Mouse (Mus musculus) stomach, postnatal 0 days (tissue): ENCODE results near the gene Pfkfb3. TPM values are rescaled to one million over a fixed set of nuclear protein-coding genes. Genes with fewer than 3 reads are reported as not detected.

Experiments
- ATAC-seq: fragments of 200-750 bp; cut with Nextera tagmentation; 2 replicates; pipeline ENCODE4 v1.8.0; 2017; ENCODE audit not compliant: low FRiP score, low TSS enrichment
- DNase-seq: peaks from one replicate; pipeline ENCODE4 v3.0.0-alpha.2; 2016; ENCODE audit warnings: low spot score
- H3K27ac ChIP-seq: fragments of 300-500 bp; sonication (generic); replicated peaks from 2 replicates; pipeline ENCODE4 v1.5.1; 2014; ENCODE audit warnings: mild to moderate bottlenecking, control low read depth
- H3K27me3 ChIP-seq: fragments of 300-500 bp; sonication (generic); 2 replicates; pipeline ENCODE4 v1.6.1; 2014; ENCODE audit warnings: low read length; ENCODE audit not compliant: control insufficient read depth, insufficient read depth
- H3K36me3 ChIP-seq: fragments of 300-500 bp; sonication (generic); 2 replicates; pipeline ENCODE4 v1.6.1; 2014; ENCODE audit warnings: low read length, mixed read lengths; ENCODE audit not compliant: control insufficient read depth, insufficient read depth
- H3K4me1 ChIP-seq: fragments of 300-500 bp; sonication (generic); replicated peaks from 2 replicates; pipeline ENCODE4 v1.6.1; 2014; ENCODE audit warnings: antibody characterized with exemption; ENCODE audit not compliant: control insufficient read depth, insufficient read depth
- H3K4me2 ChIP-seq: fragments of 300-500 bp; sonication (generic); replicated peaks from 2 replicates; pipeline ENCODE4 v1.6.1; 2014; ENCODE audit warnings: low read depth, mild to moderate bottlenecking, control low read depth, moderate library complexity
- H3K4me3 ChIP-seq: fragments of 300-500 bp; sonication (generic); 2 replicates; pipeline ENCODE4 v1.5.1; 2014; ENCODE audit warnings: low read depth, low read length, control low read depth
- H3K9ac ChIP-seq: fragments of 300-500 bp; sonication (generic); 2 replicates; pipeline ENCODE4 v1.6.1; 2014; ENCODE audit warnings: mild to moderate bottlenecking, low read length, control low read depth, mixed read lengths
- H3K9me3 ChIP-seq: fragments of 300-500 bp; sonication (generic); 2 replicates; pipeline ENCODE4 v1.6.1; 2016; ENCODE audit warnings: low read length; ENCODE audit not compliant: control insufficient read depth
- CTCF ChIP-seq: IDR thresholded peaks from 2 replicates; pipeline ENCODE4 v1.5.1; 2016; ENCODE audit warnings: antibody characterized with exemption, low read depth, mild to moderate bottlenecking, moderate library complexity
- EP300 ChIP-seq: optimal IDR thresholded peaks from 2 replicates; pipeline ENCODE3; 2016; ENCODE audit warnings: antibody characterized with exemption
- WGBS: fragments of 180-500 bp; shearing (Covaris S2); extraction: QIAGEN DNeasy Blood & Tissue Kit; methylation state at CpG from one replicate; pipeline ENCODE4 v1.1.7; 2014; 5-methylcytosine and 5-hydroxymethylcytosine counted together
- polyA plus RNA-seq: library from polyadenylated mRNA; unstranded; fragments of >200 nt; fragmentation: Nextera tagmentation; extraction: Ambion mirVana; gene quantifications from 2 replicates; pipeline ENCODE4 v1.2.1, GENCODE M21; 2015

Pfkfb3 gene
- polyA plus RNA-seq, 1 experiment from 2014 or later, result 5.5 TPM

GRCm38 (mm10) chr2:11438231-11438954, 115.5 kb downstream of the Pfkfb3 start:
- Histone ChIP-seq H3K9ac (no peak overlapping the region), H3K4me1 (no peaks in the 10 kb centered on the region), H3K4me2 (no peak overlapping the region), H3K27me3 (no peaks in the 10 kb centered on the region), H3K9me3 (no peaks in the 10 kb centered on the region), H3K27ac (no peak overlapping the region), H3K36me3 (no peaks in the 10 kb centered on the region), H3K4me3 (no peak overlapping the region)
- no peak for DNase-seq
- no peak for ATAC-seq
- no peak for TF ChIP-seq EP300
- TF ChIP-seq CTCF, result no peak
- 77% methylated on average over 12 of the region's 12 CpGs for WGBS

- Histone ChIP-seq H3K9ac (no peak overlapping the region), H3K4me2 (no peak overlapping the region), H3K4me1 (no peaks in the 10 kb centered on the region), H3K36me3 (no peaks in the 10 kb centered on the region), H3K9me3 (no peaks in the 10 kb centered on the region), H3K27ac (no peak overlapping the region), H3K27me3 (no peaks in the 10 kb centered on the region), H3K4me3 (no peak overlapping the region)
- ATAC-seq, result no peak
- TF ChIP-seq CTCF (no peak), EP300 (no peak)
- no peak for DNase-seq
- 94% methylated on average over 11 of the region's 11 CpGs for WGBS
These were observed 117.5 kb downstream of the Pfkfb3 start for GRCm38 (mm10) chr2:11436353-11436752.

- Histone ChIP-seq H3K36me3 (no peaks in the 10 kb centered on the region), H3K9me3 (no peaks in the 10 kb centered on the region), H3K9ac (no peak overlapping the region), H3K4me2 (no peak overlapping the region), H3K4me1 (peaks cover 5% of the 10 kb centered on the region; the same call in 1 of the 2 replicates), H3K27ac (no peak overlapping the region), H3K4me3 (no peak overlapping the region), H3K27me3 (no peaks in the 10 kb centered on the region)
- no peak for DNase-seq
- ATAC-seq, result no peak
- TF ChIP-seq EP300 (no peak), CTCF (no peak)
- 82% methylated on average over 5 of the region's 5 CpGs for WGBS
These were observed 120.5 kb downstream of the Pfkfb3 start for GRCm38 (mm10) chr2:11433353-11433752.

GRCm38 (mm10) chr2:11429538-11429937, 124.3 kb downstream of the Pfkfb3 start:
- Histone ChIP-seq H3K9me3 (no peaks in the 10 kb centered on the region), H3K4me1 (peaks cover 5% of the 10 kb centered on the region; the same call in 1 of the 2 replicates), H3K27me3 (no peaks in the 10 kb centered on the region), H3K27ac (peak overlapping the region; percentile 56), H3K9ac (no peak overlapping the region), H3K36me3 (no peaks in the 10 kb centered on the region), H3K4me3 (no peak overlapping the region), H3K4me2 (no peak overlapping the region)
- no peak for TF ChIP-seq CTCF
- peak; percentile 84 for DNase-seq
- peak; percentile 100 for ATAC-seq
- WGBS, result 9% methylated on average over 3 of the region's 3 CpGs

GRCm38 (mm10) chr2:11428621-11429020, 125.3 kb downstream of the Pfkfb3 start:
- WGBS, result 90% methylated on average over 4 of the region's 4 CpGs
- no peak overlapping the region for H3K27ac ChIP-seq
- TF ChIP-seq CTCF (no peak), EP300 (no peak)
- H3K27me3 ChIP-seq, result no peaks in the 10 kb centered on the region
- no peak overlapping the region for H3K9ac ChIP-seq
- ATAC-seq, result no peak
- H3K4me2 ChIP-seq, result no peak overlapping the region
- no peak for DNase-seq
- no peak overlapping the region for H3K4me3 ChIP-seq
- peaks cover 5% of the 10 kb centered on the region; the same call in 1 of the 2 replicates for H3K4me1 ChIP-seq
- no peaks in the 10 kb centered on the region for H3K36me3 ChIP-seq
- H3K9me3 ChIP-seq, result no peaks in the 10 kb centered on the region

- Histone ChIP-seq H3K9me3 (no peaks in the 10 kb centered on the region), H3K27me3 (no peaks in the 10 kb centered on the region), H3K27ac (no peak overlapping the region), H3K9ac (no peak overlapping the region), H3K4me3 (no peak overlapping the region), H3K4me2 (no peak overlapping the region), H3K36me3 (no peaks in the 10 kb centered on the region), H3K4me1 (peaks cover 5% of the 10 kb centered on the region; the same call in 1 of the 2 replicates)
- no peak for TF ChIP-seq CTCF
- no peak for TF ChIP-seq EP300
- ATAC-seq, result no peak
- DNase-seq, result no peak
- WGBS, result 89% methylated on average over 6 of the region's 6 CpGs
These were observed 126.3 kb downstream of the Pfkfb3 start for GRCm38 (mm10) chr2:11427596-11427995.
